ENCODE assay signal across 21 mouse cellular contexts in the genomic region with DNA sequence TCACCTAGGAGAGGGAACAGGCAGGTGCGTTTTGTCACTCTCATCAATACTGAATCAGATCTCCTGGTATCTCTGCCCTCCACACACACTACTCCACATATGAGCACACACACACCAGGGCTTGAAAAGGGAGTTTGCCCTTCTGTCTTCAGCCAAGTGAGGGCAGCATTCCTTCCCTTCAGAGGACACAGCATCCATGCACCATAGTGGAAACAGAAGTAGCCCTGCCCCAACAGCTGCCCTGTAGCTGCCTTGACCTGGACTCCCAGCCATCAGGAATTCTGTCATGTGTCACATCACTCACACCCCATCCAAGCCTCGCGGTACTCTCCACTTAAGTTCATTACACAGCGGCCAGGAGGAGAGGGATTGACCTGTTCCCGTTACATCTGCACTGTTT. TPM values are rescaled to one million over a fixed set of nuclear protein-coding genes. Genes with fewer than 3 reads are reported as not detected.
DNase-seq lines count a peak whose midpoint lies in the region; ATAC-seq and TF ChIP-seq lines count a peak whose summit lies in the region.
"Had no signal": no experiment of that assay in that cellular context is flagged by ENCODE, and none has a peak within 500 bp of the region (broad histone marks: within the 10 kb centered on the region; RNA-seq: fewer than 3 reads in every experiment).

No protein-coding gene starts in this region.

- WGBS in forebrain, postnatal 0 days = 84% methylated on average over 5 of the region's 5 CpGs
- 94% methylated on average over 5 of the region's 5 CpGs for WGBS in forebrain, embryonic 12.5 days
- 66% methylated on average over 5 of the region's 5 CpGs for WGBS in kidney, embryonic 15.5 days
- 69% methylated on average over 5 of the region's 5 CpGs for WGBS in embryonic facial prominence, embryonic 10.5 days

- no peaks in the 10 kb centered on the region for H3K27me3 ChIP-seq in forebrain, postnatal 0 days (ENCODE audit: insufficient read depth, low read length)
- no peaks in the 10 kb centered on the region for H3K27me3 ChIP-seq in forebrain, embryonic 12.5 days
- no peaks in the 10 kb centered on the region for H3K27me3 ChIP-seq in kidney, embryonic 15.5 days
- no peaks in the 10 kb centered on the region for H3K27me3 ChIP-seq in ES-Bruce4 (ENCODE audit: control insufficient read depth, insufficient read depth, low read length, poor library complexity, severe bottlenecking)
- H3K27me3 ChIP-seq in embryonic facial prominence, embryonic 10.5 days (replicated peaks; ENCODE audit: low read depth, poor library complexity, severe bottlenecking) = no peaks in the 10 kb centered on the region
- H3K27me3 ChIP-seq: embryonic facial prominence, embryonic 15.5 days; heart, embryonic 15.5 days; limb, embryonic 13.5 days; neural tube, embryonic 15.5 days had no signal

- no peak overlapping the region for H3K9ac ChIP-seq in forebrain, postnatal 0 days
- H3K9ac ChIP-seq in forebrain, embryonic 12.5 days = no peak overlapping the region
- no peak overlapping the region for H3K9ac ChIP-seq in kidney, embryonic 15.5 days
- H3K9ac ChIP-seq in ES-Bruce4 (ENCODE audit: low read depth, poor library complexity, severe bottlenecking) = no peak overlapping the region
- H3K9ac ChIP-seq: embryonic facial prominence, embryonic 15.5 days; heart, embryonic 15.5 days; limb, embryonic 13.5 days; neural tube, embryonic 15.5 days had no signal

- no peak for ATAC-seq in forebrain, postnatal 0 days
- no peak for ATAC-seq in forebrain, embryonic 12.5 days (ENCODE audit: low FRiP score)
- ATAC-seq in kidney, embryonic 15.5 days (replicated peaks; ENCODE audit: low FRiP score) = no peak
- ATAC-seq in cerebellum, adult (ENCODE audit: insufficient number of reproducible peaks, low FRiP score, low TSS enrichment) = no peak
- ATAC-seq: forebrain, embryonic 16.5 days had no signal

- no peaks in the 10 kb centered on the region for H3K9me3 ChIP-seq in forebrain, postnatal 0 days (ENCODE audit: low read length)
- no peaks in the 10 kb centered on the region for H3K9me3 ChIP-seq in forebrain, embryonic 12.5 days
- no peaks in the 10 kb centered on the region for H3K9me3 ChIP-seq in kidney, embryonic 15.5 days (replicated peaks)
- no peaks in the 10 kb centered on the region for H3K9me3 ChIP-seq in ES-Bruce4 (replicated peaks; ENCODE audit: control insufficient read depth, insufficient read depth, low read length, poor library complexity, severe bottlenecking)
- H3K9me3 ChIP-seq in embryonic facial prominence, embryonic 10.5 days = no peaks in the 10 kb centered on the region
- H3K9me3 ChIP-seq: embryonic facial prominence, embryonic 15.5 days; heart, embryonic 15.5 days; limb, embryonic 13.5 days; neural tube, embryonic 15.5 days had no signal

- H3K4me2 ChIP-seq in forebrain, postnatal 0 days (ENCODE audit: low read depth) = no peak overlapping the region
- H3K4me2 ChIP-seq in forebrain, embryonic 12.5 days = no peak overlapping the region
- no peak overlapping the region for H3K4me2 ChIP-seq in kidney, embryonic 15.5 days
- H3K4me2 ChIP-seq: embryonic facial prominence, embryonic 15.5 days; heart, embryonic 15.5 days; limb, embryonic 13.5 days; neural tube, embryonic 15.5 days had no signal

- no peak overlapping the region for H3K4me3 ChIP-seq in forebrain, postnatal 0 days (ENCODE audit: low read depth, low read length)
- H3K4me3 ChIP-seq in forebrain, embryonic 12.5 days (replicated peaks) = no peak overlapping the region
- no peak overlapping the region for H3K4me3 ChIP-seq in kidney, embryonic 15.5 days (replicated peaks)
- H3K4me3 ChIP-seq in ES-Bruce4 (ENCODE audit: low read depth, low read length) = no peak overlapping the region
- no peak overlapping the region for H3K4me3 ChIP-seq in embryonic facial prominence, embryonic 10.5 days
- H3K4me3 ChIP-seq: embryonic facial prominence, embryonic 15.5 days; heart, embryonic 15.5 days; limb, embryonic 13.5 days; neural tube, embryonic 15.5 days had no signal

- TF ChIP-seq CTCF in forebrain, postnatal 0 days (IDR thresholded peaks at IDR 0.05; ENCODE audit: low read depth) = 0 out of 2 replicates have a peak, but pooled peaks have one; percentile 19
- TF ChIP-seq CTCF in ES-Bruce4 (IDR thresholded peaks at IDR 0.05; ENCODE audit: low read depth, low read length) = peak; percentile 15

- no peak for TF ChIP-seq EP300 in ES-Bruce4 (IDR thresholded peaks at IDR 0.05; ENCODE audit: insufficient read depth, low read depth, low read length)

- peaks cover 3% of the 10 kb centered on the region; the same call in 1 of the 2 replicates for H3K4me1 ChIP-seq in forebrain, postnatal 0 days (ENCODE audit: insufficient read depth)
- H3K4me1 ChIP-seq in forebrain, embryonic 12.5 days = peaks cover 29% of the 10 kb centered on the region
- H3K4me1 ChIP-seq in kidney, embryonic 15.5 days = peaks cover 41% of the 10 kb centered on the region
- peaks cover 6% of the 10 kb centered on the region for H3K4me1 ChIP-seq in ES-Bruce4 (ENCODE audit: control insufficient read depth, insufficient read depth, low read length)
- peaks cover 69% of the 10 kb centered on the region for H3K4me1 ChIP-seq in embryonic facial prominence, embryonic 10.5 days

- no peak overlapping the region for H3K27ac ChIP-seq in forebrain, postnatal 0 days (ENCODE audit: low read depth, low read length)
- no peak overlapping the region for H3K27ac ChIP-seq in forebrain, embryonic 12.5 days
- H3K27ac ChIP-seq in kidney, embryonic 15.5 days = 0 out of 2 replicates have a peak overlapping the region, but pooled peaks have one; percentile 22
- H3K27ac ChIP-seq in ES-Bruce4 (ENCODE audit: insufficient read depth, low read length) = no peak overlapping the region
- peak overlapping the region; percentile 58 for H3K27ac ChIP-seq in embryonic facial prominence, embryonic 10.5 days (replicated peaks)
- H3K27ac ChIP-seq: embryonic facial prominence, embryonic 15.5 days; heart, embryonic 15.5 days; limb, embryonic 13.5 days; neural tube, embryonic 15.5 days had no signal

- TF ChIP-seq POLR2A in ES-Bruce4 (IDR thresholded peaks at IDR 0.05; ENCODE audit: insufficient read depth, low read length) = no peak

- H3K36me3 ChIP-seq in forebrain, postnatal 0 days (ENCODE audit: insufficient read depth) = no peaks in the 10 kb centered on the region
- H3K36me3 ChIP-seq in forebrain, embryonic 12.5 days (replicated peaks) = no peaks in the 10 kb centered on the region
- H3K36me3 ChIP-seq in kidney, embryonic 15.5 days = no peaks in the 10 kb centered on the region
- no peaks in the 10 kb centered on the region for H3K36me3 ChIP-seq in ES-Bruce4 (ENCODE audit: control insufficient read depth, insufficient read depth, low read length, poor library complexity, severe bottlenecking)
- no peaks in the 10 kb centered on the region for H3K36me3 ChIP-seq in embryonic facial prominence, embryonic 10.5 days (replicated peaks)
- H3K36me3 ChIP-seq: embryonic facial prominence, embryonic 15.5 days; heart, embryonic 15.5 days; limb, embryonic 13.5 days; neural tube, embryonic 15.5 days had no signal

- DNase-seq in forebrain, postnatal 0 days = no peak
- DNase-seq in kidney, postnatal 36 days = no peak
- peak; percentile 34 for DNase-seq in embryonic facial prominence, embryonic 10.5 days (ENCODE audit: low spot score)
- DNase-seq in testis, postnatal 14 days (ENCODE audit: low spot score) = no peak
- DNase-seq: cerebellum, postnatal 14 days; gastrocnemius, postnatal 10 days; kidney, postnatal 14 days; layer of hippocampus, postnatal 36 days; lung, adult 2 months; right cerebral cortex, postnatal 14 days had no signal

RNA-seq across cellular contexts. Expression of gene Lect2, which starts 29.8 kb away (rescaled TPM):
- not detected in 2 replicates for total RNA-seq in forebrain, postnatal 0 days (2014; rRNA removed)
- polyA plus RNA-seq in forebrain, postnatal 0 days (2015; fragmentation: Nextera tagmentation; extraction: Ambion mirVana) = not detected in 2 replicates
- polyA plus RNA-seq in forebrain, embryonic 12.5 days (2016; fragmentation: Nextera tagmentation; extraction: Ambion mirVana) = not detected in 2 replicates
- polyA plus RNA-seq in kidney, embryonic 15.5 days (2015; fragmentation: Nextera tagmentation; extraction: Ambion mirVana) = 1.8 and 2.5 TPM in 2 replicates
- not detected in 2 replicates for polyA plus RNA-seq in ES-Bruce4 (2011; ENCODE audit: insufficient read depth, insufficient read length, low read depth, missing spikeins)
- not detected in 2 replicates for polyA plus RNA-seq in embryonic facial prominence, embryonic 10.5 days (2016; fragmentation: Nextera tagmentation; extraction: Ambion mirVana)
- total RNA-seq: gastrocnemius, postnatal 10 days; layer of hippocampus, postnatal 36 days; megakaryocyte-erythroid progenitor cell, adult 5-6 weeks had no signal
- polyA plus RNA-seq: embryonic facial prominence, embryonic 15.5 days; forebrain, embryonic 16.5 days; heart, embryonic 15.5 days; limb, embryonic 13.5 days; lung, adult 2 months; neural tube, embryonic 15.5 days; thymus, postnatal 0 days had no signal

RNA-seq across cellular contexts. Expression of gene Tgfbi, which starts 31.2 kb away (rescaled TPM):
- 4.3 and 4.8 TPM in 2 replicates for total RNA-seq in forebrain, postnatal 0 days (2014; rRNA removed)
- polyA plus RNA-seq in forebrain, postnatal 0 days (2015; fragmentation: Nextera tagmentation; extraction: Ambion mirVana) = 4.9 and 5.3 TPM in 2 replicates
- 21.4 and 24.0 TPM in 2 replicates for polyA plus RNA-seq in forebrain, embryonic 12.5 days (2016; fragmentation: Nextera tagmentation; extraction: Ambion mirVana)
- 121 and 135 TPM in 2 replicates for polyA plus RNA-seq in kidney, embryonic 15.5 days (2015; fragmentation: Nextera tagmentation; extraction: Ambion mirVana)
- polyA plus RNA-seq in ES-Bruce4 (2011; ENCODE audit: insufficient read depth, insufficient read length, low read depth, missing spikeins) = 1.0 and 1.9 TPM in 2 replicates
- polyA plus RNA-seq in embryonic facial prominence, embryonic 10.5 days (2016; fragmentation: Nextera tagmentation; extraction: Ambion mirVana) = 50.1 and 65.4 TPM in 2 replicates

RNA-seq across cellular contexts. Expression of gene Fbxl21, which starts 55.8 kb away (rescaled TPM):
- 5.4 and 7.1 TPM in 2 replicates for total RNA-seq in forebrain, postnatal 0 days (2014; rRNA removed)
- polyA plus RNA-seq in forebrain, postnatal 0 days (2015; fragmentation: Nextera tagmentation; extraction: Ambion mirVana) = 3.4 and 4.3 TPM in 2 replicates
- polyA plus RNA-seq in forebrain, embryonic 12.5 days (2016; fragmentation: Nextera tagmentation; extraction: Ambion mirVana) = 2.0 and 2.4 TPM in 2 replicates
- polyA plus RNA-seq in kidney, embryonic 15.5 days (2015; fragmentation: Nextera tagmentation; extraction: Ambion mirVana) = 2.1 and 2.9 TPM in 2 replicates
- polyA plus RNA-seq in ES-Bruce4 (2011; ENCODE audit: insufficient read depth, insufficient read length, low read depth, missing spikeins) = 2.3 and 2.7 TPM in 2 replicates
- polyA plus RNA-seq in embryonic facial prominence, embryonic 10.5 days (2016; fragmentation: Nextera tagmentation; extraction: Ambion mirVana) = 1.3 TPM in 2 replicates
- total RNA-seq: megakaryocyte-erythroid progenitor cell, adult 5-6 weeks had no signal

Comparison
In these comparisons a context has a peak if more than half of its experiments do, and no peak if none do; other contexts are left out.
1. H3K27ac ChIP-seq: peak in kidney, embryonic 15.5 days (single experiment) and embryonic facial prominence, embryonic 10.5 days (single experiment); none in forebrain, postnatal 0 days (single experiment), forebrain, embryonic 12.5 days (single experiment) and ES-Bruce4 (single experiment).